ENCODE assay signal across 29 mouse cellular contexts in the genomic region with DNA sequence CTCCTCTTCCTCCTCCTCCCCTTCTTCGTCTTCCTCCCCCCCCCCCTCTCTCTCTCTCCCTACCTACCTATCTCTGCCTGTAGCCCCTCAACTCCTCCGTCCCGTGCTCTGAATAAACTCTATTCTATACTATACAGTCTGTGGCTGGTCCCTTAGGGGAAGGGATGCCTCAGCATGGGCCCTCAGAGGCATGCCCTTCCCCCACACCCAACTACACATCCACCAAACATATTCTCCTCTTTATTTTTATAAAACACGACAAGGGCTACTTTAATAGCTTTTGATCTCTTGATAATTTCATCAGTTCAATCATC.
DNase-seq lines count a peak whose midpoint lies in the region; ATAC-seq and TF ChIP-seq lines count a peak whose summit lies in the region.
"Had no signal": no experiment of that assay in that cellular context is flagged by ENCODE, and none has a peak within 500 bp of the region (broad histone marks: within the 10 kb centered on the region; RNA-seq: fewer than 3 reads in every experiment).

No protein-coding gene starts in this region.

- no peak overlapping the region for H3K4me3 ChIP-seq in midbrain, embryonic 14.5 days (replicated peaks; ENCODE audit: low read depth, low read length)
- H3K4me3 ChIP-seq in midbrain, embryonic 11.5 days (ENCODE audit: low read depth, low read length): no peak overlapping the region
- H3K4me3 ChIP-seq in hindbrain, postnatal 0 days (ENCODE audit: low read length): no peak overlapping the region
- H3K4me3 ChIP-seq: erythroblast, embryonic 14.5 days; heart, embryonic 10.5 days; heart, embryonic 15.5 days; limb, embryonic 10.5 days; limb, embryonic 15.5 days; liver, embryonic 13.5 days; megakaryocyte, embryonic 14.5 days had no signal

- no peak for TF ChIP-seq CTCF in hindbrain, postnatal 0 days (IDR thresholded peaks at IDR 0.05; ENCODE audit: low read depth)

- peak; percentile 41 for DNase-seq in heart, adult 11 months
- no peak for DNase-seq in heart, postnatal 14 days
- no peak for DNase-seq in midbrain, embryonic 14.5 days
- no peak for DNase-seq in midbrain, embryonic 11.5 days (ENCODE audit: low spot score, missing footprints)
- no peak for DNase-seq in hindbrain, postnatal 0 days (ENCODE audit: low spot score)
- no peak for DNase-seq in embryo, embryonic 10 days (ENCODE audit: low spot score)
- no peak for DNase-seq in spleen, adult 12 weeks (ENCODE audit: low spot score)
- DNase-seq: adrenal gland, postnatal 25 days; cerebellum, adult 18-20 months; cerebellum, postnatal 10 days; gastrocnemius, postnatal 14 days; heart, postnatal 36 days; kidney, adult 11 months; kidney, postnatal 14 days; layer of hippocampus, adult 9-11 months; liver, embryonic 13.5 days; lung, adult 18-20 months; lung, postnatal 4 days; thymus, adult 2 months; thymus, postnatal 36 days had no signal

- H3K27me3 ChIP-seq in midbrain, embryonic 14.5 days (ENCODE audit: control insufficient read depth, insufficient read depth, low read length): no peaks in the 10 kb centered on the region
- no peaks in the 10 kb centered on the region for H3K27me3 ChIP-seq in midbrain, embryonic 11.5 days (ENCODE audit: control insufficient read depth, insufficient read depth, low read length)
- H3K27me3 ChIP-seq in hindbrain, postnatal 0 days (ENCODE audit: insufficient read depth, low read length): no peaks in the 10 kb centered on the region
- H3K27me3 ChIP-seq: heart, embryonic 15.5 days; limb, embryonic 15.5 days; liver, embryonic 13.5 days; megakaryocyte, embryonic 14.5 days had no signal

- no peak overlapping the region for H3K4me2 ChIP-seq in midbrain, embryonic 14.5 days (ENCODE audit: low read length)
- no peak overlapping the region for H3K4me2 ChIP-seq in midbrain, embryonic 11.5 days
- no peak overlapping the region for H3K4me2 ChIP-seq in hindbrain, postnatal 0 days (ENCODE audit: low read depth, low read length)
- H3K4me2 ChIP-seq: heart, embryonic 15.5 days; limb, embryonic 15.5 days; liver, embryonic 13.5 days had no signal

- H3K4me1 ChIP-seq in midbrain, embryonic 14.5 days (ENCODE audit: control insufficient read depth, insufficient read depth, low read length): peaks cover 16% of the 10 kb centered on the region
- H3K4me1 ChIP-seq in midbrain, embryonic 11.5 days (ENCODE audit: control insufficient read depth, insufficient read depth, low read length): peaks cover 4% of the 10 kb centered on the region; the same call in 1 of the 2 replicates
- no peaks in the 10 kb centered on the region for H3K4me1 ChIP-seq in hindbrain, postnatal 0 days (ENCODE audit: insufficient read depth, low read length)
- H3K4me1 ChIP-seq: heart, embryonic 10.5 days; heart, embryonic 15.5 days; liver, embryonic 13.5 days; megakaryocyte, embryonic 14.5 days had no signal

- peak overlapping the region; percentile 67 for H3K27ac ChIP-seq in midbrain, embryonic 14.5 days (replicated peaks; ENCODE audit: low read depth, low read length)
- H3K27ac ChIP-seq in midbrain, embryonic 11.5 days (ENCODE audit: low read depth, low read length): no peak overlapping the region
- peak overlapping the region; percentile 36; the same call in 1 of the 2 replicates for H3K27ac ChIP-seq in hindbrain, postnatal 0 days
- H3K27ac ChIP-seq: heart, embryonic 10.5 days; heart, embryonic 15.5 days; limb, embryonic 10.5 days; limb, embryonic 15.5 days; liver, embryonic 13.5 days had no signal

- H3K9me3 ChIP-seq in midbrain, embryonic 14.5 days (ENCODE audit: control insufficient read depth, low read length): no peaks in the 10 kb centered on the region
- H3K9me3 ChIP-seq in midbrain, embryonic 11.5 days (ENCODE audit: control insufficient read depth, low read length): no peaks in the 10 kb centered on the region
- H3K9me3 ChIP-seq in hindbrain, postnatal 0 days (ENCODE audit: low read length): no peaks in the 10 kb centered on the region
- H3K9me3 ChIP-seq: heart, embryonic 10.5 days; heart, embryonic 15.5 days; limb, embryonic 10.5 days; limb, embryonic 15.5 days; liver, embryonic 13.5 days had no signal

- 55% methylated on average over 4 of the region's 4 CpGs for WGBS in midbrain, embryonic 14.5 days
- 46% methylated on average over 4 of the region's 4 CpGs for WGBS in midbrain, embryonic 11.5 days
- WGBS in hindbrain, postnatal 0 days: 53% methylated on average over 4 of the region's 4 CpGs

- H3K9ac ChIP-seq in midbrain, embryonic 14.5 days (replicated peaks; ENCODE audit: low read length): no peak overlapping the region
- H3K9ac ChIP-seq in midbrain, embryonic 11.5 days (ENCODE audit: low read length): no peak overlapping the region
- H3K9ac ChIP-seq in hindbrain, postnatal 0 days (replicated peaks; ENCODE audit: low read length): no peak overlapping the region
- H3K9ac ChIP-seq: heart, embryonic 15.5 days; limb, embryonic 15.5 days; liver, embryonic 13.5 days had no signal

- no peaks in the 10 kb centered on the region for H3K36me3 ChIP-seq in midbrain, embryonic 14.5 days (ENCODE audit: control insufficient read depth, insufficient read depth, low read length)
- H3K36me3 ChIP-seq in midbrain, embryonic 11.5 days (ENCODE audit: control insufficient read depth, insufficient read depth, low read length): no peaks in the 10 kb centered on the region
- no peaks in the 10 kb centered on the region for H3K36me3 ChIP-seq in hindbrain, postnatal 0 days (ENCODE audit: insufficient read depth, low read length)
- H3K36me3 ChIP-seq: heart, embryonic 10.5 days; heart, embryonic 15.5 days; limb, embryonic 10.5 days; limb, embryonic 15.5 days; liver, embryonic 13.5 days had no signal

- intact Hi-C loops in heart, postnatal 14 days (cut with DNase I): no loop called here

- ATAC-seq in midbrain, embryonic 14.5 days (ENCODE audit: low FRiP score, low TSS enrichment): no peak; the same call in 1 of the 2 replicates
- ATAC-seq in midbrain, embryonic 11.5 days (ENCODE audit: low FRiP score): no peak
- 0 out of 2 replicates have a peak, but pooled peaks have one; percentile 21 for ATAC-seq in hindbrain, postnatal 0 days
- ATAC-seq: CD4-positive, CD25-positive, alpha-beta regulatory T cell, adult 4 months; inflammation-experienced regulatory T-cells, adult 6 months; lung, postnatal 0 days had no signal
